Mouse (Mus musculus): ENCODE measurements around the gene Zfp626.
"Not testable (repeated sequence)": the region's sequence is repeated elsewhere in the genome, so short reads cannot be mapped to it uniquely, and the experiment has no call there.

Zfp626 gene

DNA sequence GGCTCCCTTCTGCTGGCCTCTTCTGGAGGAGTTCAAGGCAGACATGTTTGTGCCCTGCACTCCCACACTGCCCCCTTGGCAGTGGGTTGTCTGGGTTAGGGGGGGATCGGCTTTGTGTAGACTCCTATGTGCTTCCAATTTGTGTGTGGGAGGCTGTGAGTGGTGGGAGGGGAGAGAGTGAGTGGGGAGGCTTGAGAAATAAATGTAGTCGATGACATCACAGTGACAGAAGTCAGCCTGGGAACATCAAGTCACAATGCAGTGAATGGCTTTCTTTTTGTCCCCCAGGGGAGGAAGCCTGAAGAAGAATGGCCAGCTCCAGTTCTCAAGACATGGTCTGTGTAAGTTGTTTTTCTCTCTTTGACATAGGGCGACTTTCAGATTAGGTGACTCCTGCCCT, at the start of gene Zfp626:
TSS of gene Zfp626 (plus strand) at position 301 of the 400 bp plus-strand sequence.
- DNase-seq (ENCODE audit: low spot score), result not testable (repeated sequence)

DNA sequence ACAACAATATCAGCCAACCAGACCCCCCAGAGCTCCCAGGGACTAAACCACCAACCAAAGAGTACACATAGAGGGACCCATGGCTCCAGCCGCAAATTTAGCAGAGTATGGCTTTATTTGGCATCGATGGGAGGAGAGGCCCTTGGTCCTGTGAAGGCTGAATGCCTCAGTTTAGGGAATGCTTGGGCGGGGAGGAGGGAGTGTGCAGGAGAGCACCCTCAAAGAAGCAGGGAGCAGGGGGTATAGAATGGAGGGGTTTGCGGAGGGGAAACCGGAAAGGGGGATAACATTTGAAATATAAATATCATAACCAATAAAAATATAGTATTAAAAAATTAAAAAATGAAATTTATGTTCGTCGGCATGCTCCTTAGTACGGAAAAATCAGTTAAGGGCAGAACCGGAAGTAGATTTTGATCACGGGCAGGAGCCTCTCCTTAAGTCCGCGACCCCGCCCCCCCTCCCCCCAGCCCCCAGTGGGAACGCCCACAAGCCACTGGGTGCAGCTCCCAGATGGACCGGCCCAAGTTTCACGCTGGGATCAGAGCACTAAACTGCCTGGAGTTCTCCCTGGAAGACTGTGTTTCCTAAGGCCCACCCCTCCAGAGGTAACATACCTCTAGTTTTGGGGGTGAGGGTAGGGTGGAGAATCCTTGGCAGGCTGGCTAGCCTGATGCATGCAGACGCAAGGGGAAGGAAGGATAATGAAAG, 41.7 kb upstream of the Zfp626 start:
- no peak for DNase-seq (ENCODE audit: low spot score)

DNA sequence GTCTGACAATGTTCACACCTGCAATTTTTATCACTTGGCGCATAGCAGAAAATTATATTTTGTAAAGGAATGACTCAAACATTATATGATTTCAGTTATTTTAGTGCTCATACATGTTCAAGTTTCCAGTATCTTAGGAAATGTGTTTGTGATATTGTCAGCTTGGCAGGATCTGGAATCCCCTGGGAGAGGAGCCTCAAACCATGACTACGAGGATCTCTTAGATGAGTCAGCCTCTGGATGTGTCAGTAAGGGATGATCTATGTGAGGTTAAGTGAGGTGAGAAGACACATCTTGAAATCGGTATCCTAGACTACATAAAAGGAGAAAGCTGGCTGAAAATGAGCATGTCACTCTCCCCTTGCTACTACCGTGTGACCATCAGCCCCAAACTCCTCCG, 17.7 kb upstream of the Zfp626 start:
- DNase-seq (ENCODE audit: low spot score), result no peak

DNA sequence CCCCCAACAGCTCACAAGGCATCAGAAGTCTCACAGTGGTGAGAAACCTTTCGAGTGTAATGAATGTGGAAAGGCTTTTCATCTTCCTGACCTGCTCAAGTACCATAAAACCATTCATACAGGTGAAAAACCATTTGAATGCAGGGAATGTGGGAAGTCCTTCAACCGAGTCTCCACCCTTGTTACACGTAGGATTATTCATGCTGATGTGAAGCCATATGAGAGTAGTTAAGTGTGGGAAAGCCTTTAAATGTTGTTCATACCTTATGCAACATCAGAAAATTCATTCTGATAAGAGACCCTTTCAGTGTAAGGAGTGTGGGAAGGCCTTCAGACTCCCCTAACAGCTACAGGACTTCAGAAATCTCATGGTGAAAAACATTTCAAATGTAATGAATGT, 13.1 kb upstream of the Zfp626 start:
- DNase-seq (ENCODE audit: low spot score), result not testable (repeated sequence)

DNA sequence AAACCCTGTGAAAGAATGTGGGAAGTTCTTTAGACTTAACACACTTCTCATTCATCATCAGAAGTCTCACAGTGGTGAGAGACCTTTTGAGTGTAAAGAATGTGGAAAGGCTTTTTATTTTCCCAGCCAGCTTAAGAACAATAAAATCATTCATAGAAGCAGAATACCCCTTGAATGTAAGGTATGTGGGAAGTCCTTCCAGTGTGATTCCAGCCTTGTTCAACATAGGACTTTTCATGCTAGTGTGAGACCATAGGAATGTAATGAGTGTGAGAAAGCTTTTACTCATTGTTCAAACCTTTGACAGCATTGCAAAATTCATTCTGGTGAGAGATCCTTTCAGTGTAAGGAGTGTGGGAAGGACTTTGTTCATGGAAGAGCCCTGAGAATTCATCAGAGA, 12.4 kb upstream of the Zfp626 start:
- DNase-seq (ENCODE audit: low spot score), result no peak

DNA sequence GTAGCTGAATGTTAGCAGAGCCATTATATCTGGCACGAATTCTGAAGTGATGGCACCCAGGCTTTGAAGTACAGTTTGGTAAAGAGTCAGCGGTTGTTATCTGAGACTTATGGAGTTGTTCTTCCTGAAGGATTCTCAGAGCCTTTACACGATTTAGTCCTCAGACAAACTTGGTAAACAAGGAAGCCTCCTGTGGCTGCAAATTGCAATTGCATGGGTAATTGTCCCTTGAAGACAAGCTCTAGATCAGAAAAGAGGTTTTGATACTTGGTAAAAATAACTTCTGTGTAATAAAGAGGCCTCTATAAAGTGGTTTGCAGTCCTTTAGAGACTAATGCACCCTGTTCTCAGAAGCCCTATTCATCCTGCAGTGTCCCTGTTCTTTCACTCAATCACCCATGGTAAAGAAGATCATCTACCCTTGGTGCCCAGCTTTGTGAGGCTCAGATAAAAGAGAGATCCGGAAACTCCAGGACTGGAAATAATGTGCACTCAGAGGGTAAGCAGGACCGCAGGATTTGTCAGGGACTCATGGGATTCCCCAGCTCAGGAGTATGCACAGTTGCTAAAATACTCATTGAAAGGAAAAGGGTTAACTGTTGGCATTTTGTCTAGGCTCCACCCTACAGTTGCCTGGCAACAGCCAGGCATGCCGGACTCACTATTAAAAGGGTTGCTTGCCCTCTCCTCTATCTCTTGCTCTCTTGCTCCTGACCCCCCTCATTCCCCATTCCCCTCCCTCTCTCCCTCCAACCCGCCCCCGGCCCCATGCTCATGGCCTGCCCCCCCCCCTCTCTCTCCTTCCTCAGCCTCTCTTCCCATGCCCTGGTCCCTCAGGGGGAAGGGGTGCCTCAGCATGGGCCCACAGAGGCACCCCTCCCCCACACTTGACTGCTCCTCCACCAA, 8.8 kb upstream of the Zfp626 start:
- DNase-seq (ENCODE audit: low spot score), result no peak

DNA sequence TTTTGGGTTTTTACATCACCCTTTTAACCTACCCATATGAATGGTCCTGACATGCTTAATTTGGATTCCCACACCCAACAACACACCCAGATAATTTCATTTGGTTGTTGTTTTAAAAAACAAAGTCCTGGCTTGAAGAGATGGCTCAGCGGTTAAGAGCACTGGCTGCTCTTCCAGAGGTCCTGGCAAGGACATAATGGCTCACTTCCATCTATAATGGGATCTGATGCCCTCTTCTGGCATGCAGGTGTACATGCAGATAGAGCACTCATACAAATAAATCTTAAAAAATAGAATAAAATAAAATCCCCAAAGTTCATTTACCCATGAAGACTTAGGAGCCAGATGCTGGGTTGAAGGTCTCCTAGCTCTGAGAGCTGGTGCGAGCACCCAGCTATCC, 5.9 kb upstream of the Zfp626 start:
- no peak for DNase-seq (ENCODE audit: low spot score)

DNA sequence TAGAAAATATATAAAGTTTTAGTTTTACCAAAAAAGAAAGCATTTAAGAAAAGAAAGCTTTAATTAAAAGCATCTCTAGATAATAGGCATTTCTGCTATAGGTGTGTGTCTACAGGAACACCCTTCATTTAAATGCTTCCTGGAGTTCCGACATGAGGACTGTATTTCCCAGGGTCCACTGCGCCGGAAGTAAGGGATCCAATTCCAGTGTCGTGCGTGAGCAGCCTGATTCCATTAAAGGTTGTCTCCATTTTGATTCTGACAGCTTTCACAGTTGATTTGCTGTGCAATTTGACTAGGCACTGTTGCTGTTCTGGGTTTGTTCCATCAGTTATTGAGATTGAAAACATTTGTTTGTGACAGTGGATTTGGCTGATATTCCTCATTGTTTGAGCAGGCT, 4.0 kb upstream of the Zfp626 start:
- DNase-seq (ENCODE audit: low spot score), result no peak

DNA sequence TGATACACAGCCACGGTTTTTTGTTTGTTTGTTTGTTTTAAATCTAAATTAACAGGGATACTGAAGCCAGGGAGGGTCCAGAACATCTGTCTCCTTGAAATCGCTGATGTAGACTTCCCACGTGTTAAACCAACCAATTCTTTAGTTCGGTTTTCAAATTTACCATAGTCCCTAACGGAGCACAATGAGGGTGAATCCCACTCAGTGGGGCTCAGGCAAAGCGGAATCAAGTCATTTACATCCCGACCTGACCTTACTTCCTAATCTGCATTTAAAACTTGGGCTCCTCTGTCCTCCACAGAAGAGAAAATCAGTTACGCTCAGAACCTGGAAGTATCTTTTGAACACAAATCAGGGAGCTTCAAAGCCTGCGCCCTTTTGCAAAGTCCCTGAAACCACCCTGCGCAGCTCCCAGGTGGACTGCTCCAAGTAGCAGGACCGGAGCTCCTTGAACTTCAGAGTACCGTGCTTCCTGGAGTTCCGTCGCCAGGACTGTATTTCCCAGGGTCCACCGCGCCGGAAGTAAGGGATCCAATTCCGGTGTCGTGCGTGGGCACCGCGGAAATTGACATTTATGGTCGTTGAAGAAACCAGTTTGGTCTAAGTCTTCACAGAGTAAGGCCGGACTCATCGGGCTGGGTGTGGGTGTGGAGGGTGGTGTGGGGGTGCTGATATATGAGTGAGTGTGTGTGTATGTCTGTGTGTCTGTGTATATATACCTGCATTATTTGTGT, 2.5 kb upstream of the Zfp626 start:
- DNase-seq (ENCODE audit: low spot score), result peak; percentile 35

DNA sequence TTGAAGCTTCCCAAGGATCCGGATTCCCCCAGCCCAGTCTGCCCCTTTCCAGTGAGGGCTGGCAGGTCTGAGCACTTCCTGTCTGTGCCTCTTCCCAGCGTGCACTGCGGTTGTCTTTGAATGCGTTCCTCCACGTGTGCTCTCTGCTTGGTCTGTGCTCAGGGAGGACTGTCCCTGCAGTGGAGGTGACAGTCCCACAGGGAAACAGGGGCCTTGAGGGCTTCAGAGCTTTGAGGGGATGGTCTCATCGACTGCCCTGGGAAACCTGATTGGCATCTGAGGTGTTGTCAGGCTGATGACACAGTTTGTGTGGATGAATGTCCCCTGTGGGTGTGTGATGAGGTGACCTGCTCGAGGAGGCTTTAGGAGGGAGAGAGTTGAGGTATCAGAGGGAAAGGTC, 309 bp downstream of the Zfp626 start:
- not testable (repeated sequence) for DNase-seq (ENCODE audit: low spot score)

DNA sequence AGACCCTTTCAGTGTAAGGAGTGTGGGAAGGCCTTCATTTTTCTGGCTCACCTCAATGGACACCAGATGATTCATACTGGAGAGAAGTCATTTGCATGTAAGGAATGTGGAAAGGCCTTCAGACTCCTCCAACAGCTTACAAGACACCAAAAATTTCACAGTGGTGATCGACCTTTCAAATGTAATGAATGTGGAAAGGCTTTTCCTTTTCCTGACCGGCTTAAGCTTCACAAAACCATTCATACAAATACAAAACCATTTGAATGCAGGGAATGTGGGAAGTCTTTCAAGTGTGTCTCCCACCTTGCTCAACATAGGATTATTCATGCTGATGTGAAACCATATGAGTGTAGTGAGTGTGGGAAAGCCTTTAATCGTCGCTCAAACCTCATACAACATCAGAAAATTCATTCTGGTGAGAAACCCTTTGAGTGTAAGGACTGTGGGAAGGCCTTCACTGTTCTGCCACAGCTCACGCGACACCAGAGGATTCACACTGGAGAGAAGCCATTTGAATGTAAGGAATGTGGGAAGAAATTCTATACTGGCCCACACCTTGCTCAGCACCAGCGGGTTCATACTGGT, 11.6 kb downstream of the Zfp626 start:
- DNase-seq (ENCODE audit: low spot score), result no peak

DNA sequence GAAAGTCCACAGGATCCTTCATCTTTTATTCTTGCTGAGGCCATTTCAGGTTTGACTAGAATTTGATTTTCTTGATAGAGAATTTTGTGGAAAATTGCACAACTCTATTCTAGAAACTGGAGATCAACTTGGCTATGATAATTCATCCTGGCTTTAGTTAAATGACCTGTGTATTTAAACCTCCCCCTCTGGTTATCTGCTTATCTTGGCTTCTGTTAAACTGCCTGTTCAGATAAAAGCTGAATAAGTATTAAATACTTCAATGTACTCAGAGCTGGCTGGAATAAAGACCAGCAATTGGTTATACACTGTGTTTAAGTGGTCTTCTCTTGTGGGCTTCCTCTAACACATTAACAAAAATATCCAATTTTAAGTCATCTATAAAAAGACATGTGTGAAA, 15.6 kb downstream of the Zfp626 start:
- no peak for DNase-seq (ENCODE audit: low spot score)

DNA sequence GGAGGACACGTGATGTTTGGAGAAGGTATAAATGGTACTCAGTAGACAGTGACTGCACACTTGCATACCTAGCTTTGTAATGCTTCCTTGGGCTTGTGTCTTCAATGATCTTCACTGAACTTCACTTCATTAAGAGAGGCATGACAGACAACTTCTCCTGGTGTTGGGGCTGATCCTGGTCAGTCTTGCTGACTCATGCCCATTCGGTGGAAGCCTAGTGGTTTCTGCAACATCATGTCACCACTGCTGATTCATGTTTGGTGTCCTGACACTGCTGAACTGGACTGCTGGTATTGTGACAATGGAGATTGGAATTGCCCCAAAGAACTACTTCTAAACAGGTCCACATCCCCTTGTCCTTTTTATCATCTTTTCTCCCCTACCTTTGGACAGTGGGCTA, 27.1 kb downstream of the Zfp626 start:
- no peak for DNase-seq (ENCODE audit: low spot score)

DNA sequence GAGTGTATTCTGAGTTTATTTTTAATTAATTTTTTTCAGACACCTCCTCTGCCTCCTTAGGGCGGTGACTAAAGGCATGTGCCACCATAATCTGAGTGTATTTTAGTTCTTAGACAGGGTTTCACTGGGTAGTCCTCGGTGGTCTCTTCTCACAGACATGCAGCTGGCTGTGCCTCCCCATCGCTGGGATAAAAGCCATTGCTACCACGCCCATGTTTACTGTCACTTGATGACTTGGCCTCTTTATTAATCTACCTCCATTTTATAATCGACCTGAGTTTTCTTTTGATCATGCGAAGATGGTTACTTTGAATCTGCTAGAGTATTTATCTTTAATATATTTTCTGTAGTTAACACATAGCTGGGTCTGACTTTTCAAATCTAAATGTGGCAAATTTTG, 30.9 kb downstream of the Zfp626 start:
- no peak for DNase-seq (ENCODE audit: low spot score)

DNA sequence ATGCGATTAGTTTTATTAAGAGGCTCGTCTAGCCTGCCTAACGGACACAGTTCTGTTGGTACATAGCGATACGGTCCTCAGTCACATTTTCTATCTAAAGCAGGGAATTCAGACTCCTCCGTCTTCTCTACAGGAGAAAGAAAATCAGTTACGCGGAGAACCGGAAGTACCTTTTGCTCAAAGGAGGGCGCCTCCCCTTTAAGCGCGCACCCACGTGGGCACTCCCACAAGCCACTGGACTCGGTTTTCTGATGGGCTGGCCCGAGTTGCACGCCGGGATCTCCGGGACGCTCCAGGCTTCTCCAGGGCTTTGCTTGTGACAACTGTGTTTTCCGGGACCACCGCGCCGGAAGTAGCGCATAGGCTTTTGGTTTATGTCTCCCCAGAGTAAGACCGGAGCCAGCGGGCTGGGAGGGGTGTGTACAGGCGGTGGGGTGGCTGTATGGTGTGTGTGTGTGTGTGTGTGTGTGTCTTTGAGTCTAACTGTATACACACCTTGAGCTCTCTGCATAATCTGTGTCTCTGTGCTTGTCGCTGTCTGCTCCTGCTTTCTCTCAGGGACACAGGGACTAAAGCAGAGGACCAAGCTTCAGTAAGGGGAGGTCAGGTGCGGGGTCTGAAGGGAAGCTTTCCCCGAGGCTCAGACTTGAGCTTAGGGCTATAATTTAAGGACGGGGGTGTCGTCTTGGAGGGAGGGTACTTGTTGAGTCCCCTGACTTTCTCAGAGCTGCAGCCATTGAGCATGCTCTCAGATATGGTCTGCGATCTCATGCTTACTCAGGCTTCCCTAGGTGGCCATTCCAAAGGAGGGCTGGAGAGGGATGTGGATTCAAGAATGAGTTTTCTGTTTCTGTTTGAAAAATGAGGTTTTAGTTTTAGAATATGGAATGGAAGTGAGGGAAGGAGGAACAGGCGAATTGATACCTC, 31.6 kb downstream of the Zfp626 start, which contains the start of gene Zfp59:
TSS of gene Zfp59 (plus strand) at position 285 of the 927 bp plus-strand sequence.
- peak; percentile 44 for DNase-seq (ENCODE audit: low spot score)

DNA sequence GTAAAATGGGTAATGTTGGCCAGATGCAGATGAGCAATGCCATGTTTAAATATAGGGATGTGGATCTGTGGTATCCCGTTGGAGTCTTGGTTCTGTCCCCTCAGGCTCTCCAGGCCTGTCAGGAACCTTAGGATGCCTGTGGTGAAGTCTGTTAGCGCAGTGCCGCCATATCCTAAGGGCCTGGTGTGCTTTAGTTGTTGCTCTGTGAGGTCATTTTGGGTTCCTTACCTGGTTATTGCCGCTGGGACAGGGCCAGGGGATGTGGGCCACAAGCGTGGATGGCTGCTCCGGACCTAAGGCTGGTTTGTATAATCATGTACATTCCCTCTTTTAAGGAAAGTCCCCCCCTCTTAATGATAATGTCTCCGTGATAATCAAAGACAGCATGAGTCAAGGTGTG, 32.6 kb downstream of the Zfp626 start:
- DNase-seq (ENCODE audit: low spot score), result no peak

DNA sequence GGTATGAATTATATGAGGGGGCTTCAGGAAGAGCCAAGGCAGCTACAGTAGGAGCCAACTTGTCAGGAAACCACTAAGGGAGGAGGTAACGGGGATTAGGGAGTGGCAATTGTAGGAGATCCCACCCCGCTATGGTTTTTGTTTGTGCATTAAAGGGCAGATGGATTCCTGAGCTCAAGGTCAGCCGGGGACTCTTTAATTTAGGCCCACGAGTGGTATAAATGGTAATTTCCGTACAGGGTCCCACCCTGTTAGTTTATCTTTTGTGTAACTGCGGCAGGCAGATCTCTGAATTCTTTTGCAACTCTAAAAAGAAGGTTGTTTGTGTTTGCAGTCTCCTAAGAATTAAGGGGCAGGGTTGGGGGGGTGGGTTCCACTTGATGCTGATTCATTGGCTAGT, 33.1 kb downstream of the Zfp626 start:
- DNase-seq (ENCODE audit: low spot score), result no peak

DNA sequence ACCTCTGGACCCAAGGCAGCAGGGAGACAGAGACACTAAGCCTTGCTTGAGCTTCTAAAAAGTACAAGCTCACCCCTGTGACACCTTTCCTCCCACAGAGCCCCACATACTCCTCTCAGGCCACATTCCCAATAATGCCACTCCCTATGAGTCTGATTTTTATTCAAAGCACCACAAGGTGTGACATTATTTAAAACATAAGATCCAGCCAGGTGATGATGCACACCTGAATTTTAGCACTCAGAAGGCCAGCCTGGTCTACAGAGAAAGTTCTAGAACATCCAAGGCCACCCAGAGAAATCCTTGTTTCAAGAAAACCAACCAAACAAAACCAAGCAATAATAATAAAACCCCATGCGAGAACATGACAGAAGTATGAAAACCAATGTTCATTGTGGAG, 50.2 kb downstream of the Zfp626 start, which contains the start of gene Zfp607a:
TSS of gene Zfp607a (plus strand) at position 301 of the 400 bp plus-strand sequence.
- DNase-seq (ENCODE audit: low spot score), result no peak

DNA sequence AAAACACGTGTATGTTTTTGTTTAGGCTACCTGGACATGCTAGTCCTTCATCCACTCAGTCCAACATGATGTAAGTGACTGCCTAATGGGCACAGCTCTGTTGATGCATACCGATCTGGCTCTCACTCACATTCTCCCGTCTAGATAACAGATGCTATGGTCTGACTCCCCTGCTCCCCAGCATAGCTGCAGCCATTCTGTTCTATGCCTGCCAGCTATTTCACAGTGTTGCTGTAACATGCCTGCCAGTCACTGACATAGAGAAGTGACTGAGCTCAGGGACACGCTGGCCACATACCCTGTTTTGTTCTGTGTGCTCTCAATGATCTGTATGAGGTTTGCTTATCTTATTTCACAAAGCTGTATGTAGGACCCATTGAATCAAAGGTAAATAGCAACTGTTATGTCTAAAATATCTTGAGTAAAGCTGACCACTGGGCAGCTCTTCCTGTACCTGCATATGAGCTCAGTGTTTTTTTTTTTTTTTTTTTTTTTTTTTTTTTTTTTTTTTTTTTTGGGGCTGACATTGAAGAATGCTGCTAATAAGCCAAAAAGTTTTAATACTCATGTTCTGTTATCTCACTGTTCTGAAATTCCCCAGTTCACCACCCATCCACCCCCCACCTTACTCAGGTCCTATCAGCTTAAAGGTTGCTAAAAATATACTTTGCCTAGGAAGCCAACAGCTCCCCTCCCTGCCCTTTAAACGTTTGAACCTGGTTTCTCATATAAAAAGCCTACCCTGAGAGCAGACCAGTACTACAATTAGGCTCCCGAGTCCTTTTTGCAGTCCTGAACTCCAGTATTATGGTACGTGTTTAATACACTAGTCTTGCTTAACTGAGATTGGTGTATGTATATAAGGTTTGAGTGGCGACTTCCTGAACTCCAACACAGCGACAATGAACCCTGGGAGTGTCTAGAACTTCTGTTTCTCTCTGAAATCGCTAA, 52.6 kb downstream of the Zfp626 start:
- no peak for DNase-seq (ENCODE audit: low spot score)

Data from urinary bladder, postnatal 10 days (tissue).